Mouse (Mus musculus): ENCODE data around the gene Hoxc12. TPM values are rescaled to one million over a fixed set of nuclear protein-coding genes. Genes with fewer than 3 reads are reported as not detected.
A peak's percentile ranks its signal among the peaks of the same experiment; 100 is the strongest.

Hoxc12 gene
- polyA plus RNA-seq (2016; fragmentation: Nextera tagmentation; extraction: Ambion mirVana) = not detected in 2 replicates

DNA sequence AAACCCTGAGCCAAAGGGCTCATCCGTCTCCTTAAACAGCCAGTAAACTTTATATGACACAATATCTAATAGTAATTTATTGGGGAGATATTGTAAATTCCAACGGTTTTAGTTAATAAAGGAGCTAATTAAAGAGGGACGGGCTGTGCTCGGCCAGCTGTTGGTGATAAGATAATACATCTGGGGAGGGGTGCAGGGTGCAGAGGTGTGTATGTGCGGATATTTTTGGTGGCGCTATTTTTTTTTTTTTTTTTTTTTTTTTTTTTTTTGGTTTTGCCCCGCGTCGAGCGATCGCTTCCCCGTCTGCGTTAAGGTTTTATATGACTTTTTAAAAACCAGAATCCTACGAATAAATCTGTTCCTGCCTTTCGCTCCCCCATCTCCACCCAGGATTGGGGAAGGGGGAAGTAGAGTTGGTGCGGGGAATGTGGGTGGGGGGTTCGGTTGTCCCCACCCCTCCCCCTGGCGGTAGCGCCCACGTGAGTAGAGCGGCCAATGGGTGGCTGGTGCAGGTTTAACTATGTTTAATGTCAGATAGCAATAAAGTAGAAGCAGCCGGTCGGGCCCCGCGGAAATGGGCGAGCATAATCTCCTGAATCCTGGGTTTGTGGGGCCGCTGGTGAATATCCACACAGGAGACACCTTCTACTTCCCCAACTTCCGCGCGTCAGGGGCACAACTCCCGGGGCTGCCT is at the start of gene Hoxc12:
Gene Hoxc12 (plus strand): TSS at position 479 of the 694 bp plus-strand sequence.
- Histone ChIP-seq H3K27ac (no peak within 1 kb of the TSS), H3K4me1 (0 out of 2 replicates have a peak, but pooled peaks cover 3% of the 10 kb centered on the region), H3K4me3 (no peak within 1 kb of the TSS), H3K36me3 (no peaks in the 10 kb centered on the region), H3K9me3 (no peaks in the 10 kb centered on the region), H3K27me3 (ENCODE audit: insufficient read depth, poor library complexity, severe bottlenecking) (peaks cover 100% of the 10 kb centered on the region)
- under 1% methylated on average over 31 of the region's 31 CpGs for WGBS
- DNase-seq (ENCODE audit: low spot score) = no peak

GRCm38 (mm10) chr15:102895115-102895514 is 41.4 kb upstream of the Hoxc12 start:
- H3K27ac ChIP-seq = no peak overlapping the region
- DNase-seq (ENCODE audit: low spot score) = no peak

DNA sequence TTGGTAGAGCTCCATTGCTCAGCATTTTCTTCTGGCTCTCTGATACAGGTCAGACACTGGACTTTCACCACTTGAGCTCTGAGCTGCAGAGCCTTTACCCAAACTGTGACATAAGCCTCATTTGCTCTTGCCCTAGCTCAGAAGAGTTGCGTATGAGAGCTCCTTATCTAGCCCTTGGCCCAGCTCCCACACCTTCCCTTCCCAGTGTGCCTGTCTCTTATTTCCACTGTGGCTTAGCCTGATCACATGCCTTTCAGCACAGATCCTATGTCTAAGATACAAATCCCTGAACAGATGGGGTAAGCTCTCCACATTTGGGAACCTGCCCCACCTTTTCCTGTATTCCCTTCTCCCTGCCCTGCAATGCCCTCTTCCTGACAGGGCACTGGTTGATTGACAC is 31.6 kb upstream of the Hoxc12 start:
- 19% methylated on average over 1 of the region's 1 CpGs for WGBS
- Histone ChIP-seq H3K27me3 (ENCODE audit: insufficient read depth, poor library complexity, severe bottlenecking) (peaks cover 87% of the 10 kb centered on the region), H3K27ac (no peak overlapping the region)

More at GRCm38 (mm10) chr15:102895115-102895514, 41.4 kb upstream of the Hoxc12 start:
- H3K4me3 ChIP-seq = no peak overlapping the region
- no peaks in the 10 kb centered on the region for H3K4me1 ChIP-seq
- WGBS = 82% methylated on average over 6 of the region's 6 CpGs
- peaks cover 24% of the 10 kb centered on the region for H3K27me3 ChIP-seq (ENCODE audit: insufficient read depth, poor library complexity, severe bottlenecking)
- no peaks in the 10 kb centered on the region for H3K9me3 ChIP-seq
- no peaks in the 10 kb centered on the region for H3K36me3 ChIP-seq

GRCm38 (mm10) chr15:102909536-102909935 is 27.0 kb upstream of the Hoxc12 start:
- no peak for DNase-seq (ENCODE audit: low spot score)
- Histone ChIP-seq H3K4me1 (no peaks in the 10 kb centered on the region), H3K27ac (no peak overlapping the region), H3K27me3 (ENCODE audit: insufficient read depth, poor library complexity, severe bottlenecking) (peaks cover 100% of the 10 kb centered on the region), H3K36me3 (no peaks in the 10 kb centered on the region), H3K9me3 (no peaks in the 10 kb centered on the region), H3K4me3 (no peak overlapping the region)
- WGBS = 2% methylated on average over 4 of the region's 4 CpGs

More for the DNA sequence above, 31.6 kb upstream of the Hoxc12 start:
- H3K36me3 ChIP-seq = no peaks in the 10 kb centered on the region
- no peak overlapping the region for H3K4me3 ChIP-seq
- DNase-seq (ENCODE audit: low spot score) = no peak
- no peaks in the 10 kb centered on the region for H3K9me3 ChIP-seq
- no peaks in the 10 kb centered on the region for H3K4me1 ChIP-seq

DNA sequence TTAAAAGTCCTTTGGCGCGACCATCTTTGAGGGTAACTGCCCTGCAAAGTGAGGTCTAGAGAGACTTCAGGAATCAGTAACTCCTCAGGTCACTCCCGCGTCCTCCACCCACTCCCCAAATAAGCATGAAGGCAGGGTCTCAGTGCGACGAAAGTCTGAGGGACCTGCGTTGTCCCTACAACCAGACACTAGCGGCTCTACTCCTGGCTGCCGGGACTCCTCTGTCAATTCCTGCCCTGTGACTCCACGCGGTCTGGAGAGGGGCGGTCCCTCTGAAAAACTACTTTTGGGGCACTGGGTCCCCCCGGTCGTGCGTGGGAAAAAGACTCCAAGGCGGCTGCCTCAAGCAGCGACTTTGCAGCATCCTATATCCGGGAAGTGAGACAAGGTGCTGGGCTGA is 26.5 kb upstream of the Hoxc12 start:
- no peak for DNase-seq (ENCODE audit: low spot score)
- H3K27me3 ChIP-seq (ENCODE audit: insufficient read depth, poor library complexity, severe bottlenecking) = peaks cover 100% of the 10 kb centered on the region

DNA sequence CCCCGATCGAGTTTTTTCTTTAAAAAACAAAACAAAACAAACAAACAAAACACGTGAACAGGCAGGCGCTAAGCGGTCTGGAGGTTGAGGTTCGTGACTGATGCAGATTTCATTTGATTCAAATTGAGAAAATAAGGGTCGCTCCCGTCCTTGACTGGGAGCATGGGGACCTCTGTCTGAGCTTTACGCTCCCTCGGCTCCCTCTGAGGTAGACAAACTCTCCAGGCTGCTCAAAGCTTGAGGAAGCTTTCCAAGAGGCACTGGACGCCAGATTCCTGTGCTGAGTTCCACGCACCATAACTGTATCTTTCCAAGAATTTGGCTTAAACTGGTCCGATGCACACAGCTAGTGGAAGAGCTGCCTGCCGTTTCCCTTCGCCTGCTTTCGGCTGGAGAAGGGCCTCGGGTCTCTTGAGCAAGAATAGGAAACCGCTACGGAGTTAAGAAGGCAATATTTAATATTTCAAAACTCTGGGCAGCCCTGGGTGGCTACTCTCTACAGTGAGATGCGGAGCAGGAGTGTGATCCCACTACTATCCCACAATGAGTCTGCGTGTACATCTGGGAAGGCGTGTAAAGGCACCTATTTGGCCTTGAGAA is 26.0 kb upstream of the Hoxc12 start:
- Histone ChIP-seq H3K9me3 (no peaks in the 10 kb centered on the region), H3K27ac (no peak overlapping the region), H3K27me3 (ENCODE audit: insufficient read depth, poor library complexity, severe bottlenecking) (peaks cover 100% of the 10 kb centered on the region), H3K4me3 (no peak overlapping the region), H3K4me1 (no peaks in the 10 kb centered on the region), H3K36me3 (no peaks in the 10 kb centered on the region)
- no peak for DNase-seq (ENCODE audit: low spot score)
- WGBS = 1% methylated on average over 22 of the region's 22 CpGs

More for the DNA sequence above, 26.5 kb upstream of the Hoxc12 start:
- Histone ChIP-seq H3K9me3 (no peaks in the 10 kb centered on the region), H3K27ac (no peak overlapping the region), H3K4me3 (no peak overlapping the region), H3K36me3 (no peaks in the 10 kb centered on the region), H3K4me1 (no peaks in the 10 kb centered on the region)
- under 1% methylated on average over 18 of the region's 18 CpGs for WGBS

GRCm38 (mm10) chr15:102913038-102913585 is 23.4 kb upstream of the Hoxc12 start:
- no peak for DNase-seq (ENCODE audit: low spot score)
- no peaks in the 10 kb centered on the region for H3K9me3 ChIP-seq
- no peaks in the 10 kb centered on the region for H3K4me1 ChIP-seq
- no peak overlapping the region for H3K4me3 ChIP-seq
- H3K36me3 ChIP-seq = no peaks in the 10 kb centered on the region
- H3K27ac ChIP-seq = no peak overlapping the region
- under 1% methylated on average over 19 of the region's 19 CpGs for WGBS
- H3K27me3 ChIP-seq (ENCODE audit: insufficient read depth, poor library complexity, severe bottlenecking) = peaks cover 100% of the 10 kb centered on the region

GRCm38 (mm10) chr15:102917972-102918572 is 18.5 kb upstream of the Hoxc12 start:
- Histone ChIP-seq H3K27me3 (ENCODE audit: insufficient read depth, poor library complexity, severe bottlenecking) (peaks cover 100% of the 10 kb centered on the region), H3K4me1 (peaks cover 15% of the 10 kb centered on the region), H3K9me3 (no peaks in the 10 kb centered on the region), H3K4me3 (no peak overlapping the region), H3K36me3 (no peaks in the 10 kb centered on the region), H3K27ac (no peak overlapping the region)
- 2% methylated on average over 20 of the region's 20 CpGs for WGBS
- no peak for DNase-seq (ENCODE audit: low spot score)

GRCm38 (mm10) chr15:102918611-102919265 is 17.8 kb upstream of the Hoxc12 start:
- H3K36me3 ChIP-seq = no peaks in the 10 kb centered on the region
- H3K27me3 ChIP-seq (ENCODE audit: insufficient read depth, poor library complexity, severe bottlenecking) = peaks cover 100% of the 10 kb centered on the region
- no peak overlapping the region for H3K4me3 ChIP-seq
- WGBS = 3% methylated on average over 7 of the region's 7 CpGs
- peaks cover 15% of the 10 kb centered on the region for H3K4me1 ChIP-seq
- no peak overlapping the region for H3K27ac ChIP-seq
- no peak for DNase-seq (ENCODE audit: low spot score)
- no peaks in the 10 kb centered on the region for H3K9me3 ChIP-seq

- no peaks in the 10 kb centered on the region for H3K9me3 ChIP-seq
- WGBS = 3% methylated on average over 12 of the region's 12 CpGs
- H3K4me3 ChIP-seq = no peak overlapping the region
- no peak overlapping the region for H3K27ac ChIP-seq
- no peaks in the 10 kb centered on the region for H3K36me3 ChIP-seq
- peaks cover 15% of the 10 kb centered on the region for H3K4me1 ChIP-seq
- DNase-seq (ENCODE audit: low spot score) = no peak
- peaks cover 100% of the 10 kb centered on the region for H3K27me3 ChIP-seq (ENCODE audit: insufficient read depth, poor library complexity, severe bottlenecking)
Measured at GRCm38 (mm10) chr15:102919336-102920180, 17.0 kb upstream of the Hoxc12 start.

GRCm38 (mm10) chr15:102920619-102921018 is 15.9 kb upstream of the Hoxc12 start:
- Histone ChIP-seq H3K27ac (no peak overlapping the region), H3K9me3 (no peaks in the 10 kb centered on the region), H3K27me3 (ENCODE audit: insufficient read depth, poor library complexity, severe bottlenecking) (peaks cover 100% of the 10 kb centered on the region), H3K4me3 (peak overlapping the region; percentile 48), H3K36me3 (no peaks in the 10 kb centered on the region), H3K4me1 (peaks cover 15% of the 10 kb centered on the region)
- under 1% methylated on average over 20 of the region's 20 CpGs for WGBS
- no peak for DNase-seq (ENCODE audit: low spot score)
